Mouse (Mus musculus) forebrain, embryonic 13.5 days (tissue): ENCODE results near the gene Mrnip. TPM values are rescaled to one million over a fixed set of nuclear protein-coding genes. Genes with fewer than 3 reads are reported as not detected.

ENCODE experiments used
- microRNA-seq: library from miRNA; unstranded; fragments of <30 nt; microRNA quantifications from one replicate; pipeline ENCODE4, GENCODE M21; 2016
- polyA plus RNA-seq: library from polyadenylated mRNA; unstranded; fragments of >200 nt; fragmentation: Nextera tagmentation; extraction: Ambion mirVana; gene quantifications from 2 replicates; pipeline ENCODE4 v1.2.1, GENCODE M21; 2015

The Mrnip gene
- polyA plus RNA-seq, 1 experiment from 2014 or later, result 24.0 TPM

Small RNA genes lying within 50 kb of the gene (microRNA-seq; reads per million reads assigned to microRNA genes)
- not detected for gene Mir6919

Other genes with a start within 250 kb of the Mrnip start
- 59.5 and 64.1 TPM in 2 replicates for gene Rnf130, start 149.1 kb upstream of the Mrnip start, polyA plus RNA-seq
- gene Tbc1d9b, start 43.0 kb upstream of the Mrnip start, polyA plus RNA-seq, result 30.2 and 33.0 TPM in 2 replicates
- gene Sqstm1, start 36.4 kb downstream of the Mrnip start, polyA plus RNA-seq, result 194 and 210 TPM in 2 replicates
- 10.1 and 12.9 TPM in 2 replicates for gene Mgat4b, start 36.4 kb downstream of the Mrnip start, polyA plus RNA-seq
- 1.1 and 1.2 TPM in 2 replicates for gene Ltc4s, start 64.2 kb downstream of the Mrnip start, polyA plus RNA-seq
- 4.5 and 4.8 TPM in 2 replicates for gene Maml1, start 117.9 kb downstream of the Mrnip start, polyA plus RNA-seq
- gene Canx, start 151.2 kb downstream of the Mrnip start, polyA plus RNA-seq, result 243 and 261 TPM in 2 replicates
- 0.25 and 1.1 TPM in 2 replicates for gene Cby3, start 180.0 kb downstream of the Mrnip start, polyA plus RNA-seq
- 721 and 763 TPM in 2 replicates for gene Hnrnph1, start 202.5 kb downstream of the Mrnip start, polyA plus RNA-seq